Mouse (Mus musculus): ENCODE measurements around the gene Rai1. TPM values are rescaled to one million over a fixed set of nuclear protein-coding genes. Genes with fewer than 3 reads are reported as not detected.

Rai1 gene
- polyA plus RNA-seq, 2 experiments from 2014 or later = 7.6 to 11.3 TPM

GRCm38 (mm10) chr11:60193556-60193955 lies 88.7 kb downstream of the Rai1 start:
- ATAC-seq = no peak

- no peak for ATAC-seq
Observed at GRCm38 (mm10) chr11:60195108-60195507, 90.3 kb downstream of the Rai1 start.

GRCm38 (mm10) chr11:60196344-60196743 lies 91.5 kb downstream of the Rai1 start:
- no peak for ATAC-seq

- no peak for ATAC-seq
Observed at GRCm38 (mm10) chr11:60197998-60198619, 93.3 kb downstream of the Rai1 start.

- no peak for ATAC-seq
Observed at GRCm38 (mm10) chr11:60198651-60199050, 93.8 kb downstream of the Rai1 start.

- ATAC-seq = peak; percentile 74
Observed at GRCm38 (mm10) chr11:60199702-60200184, 94.9 kb downstream of the Rai1 start.

GRCm38 (mm10) chr11:60200384-60200783 lies 95.6 kb downstream of the Rai1 start:
- ATAC-seq = no peak

GRCm38 (mm10) chr11:60202710-60203638 lies 98.2 kb downstream of the Rai1 start:
- ATAC-seq = no peak

- ATAC-seq = no peak
Observed at GRCm38 (mm10) chr11:60205026-60205425, 100.2 kb downstream of the Rai1 start.

- ATAC-seq = no peak
Observed at GRCm38 (mm10) chr11:60206207-60206606, 101.4 kb downstream of the Rai1 start.

- ATAC-seq = no peak
Observed at GRCm38 (mm10) chr11:60208201-60208600, 103.4 kb downstream of the Rai1 start.

GRCm38 (mm10) chr11:60208712-60209111 lies 103.9 kb downstream of the Rai1 start:
- no peak for ATAC-seq

- ATAC-seq = no peak
Observed at GRCm38 (mm10) chr11:60209217-60209932, 104.6 kb downstream of the Rai1 start.

GRCm38 (mm10) chr11:60209933-60210249 lies 105.1 kb downstream of the Rai1 start:
- ATAC-seq = no peak

- peak; percentile 95 for ATAC-seq
Observed at GRCm38 (mm10) chr11:60210305-60210724, 105.5 kb downstream of the Rai1 start.

- ATAC-seq = no peak
Observed at GRCm38 (mm10) chr11:60211152-60211551, 106.3 kb downstream of the Rai1 start.

- no peak for ATAC-seq
Observed at GRCm38 (mm10) chr11:60211761-60212160, 106.9 kb downstream of the Rai1 start.

GRCm38 (mm10) chr11:60213266-60213665 lies 108.5 kb downstream of the Rai1 start:
- ATAC-seq = no peak

- no peak for ATAC-seq
Observed at GRCm38 (mm10) chr11:60216671-60217070, 111.9 kb downstream of the Rai1 start.

- no peak for ATAC-seq
Observed at GRCm38 (mm10) chr11:60217467-60217866, 112.7 kb downstream of the Rai1 start.

GRCm38 (mm10) chr11:60219609-60220008 lies 114.8 kb downstream of the Rai1 start:
- no peak for ATAC-seq

GRCm38 (mm10) chr11:60220291-60220804 lies 115.5 kb downstream of the Rai1 start:
- peak; percentile 72 for ATAC-seq

- ATAC-seq = no peak
Observed at GRCm38 (mm10) chr11:60221425-60221824, 116.6 kb downstream of the Rai1 start.

All from activated CD4-positive, CD25-positive, alpha-beta regulatory T cell, adult 4 months (primary cell).